Mouse (Mus musculus): ENCODE results near the gene Dock2. TPM values are rescaled to one million over a fixed set of nuclear protein-coding genes. Genes with fewer than 3 reads are reported as not detected.

The Dock2 gene
- total RNA-seq, 4 experiments from 2014 or later, result 3.1 to 13.1 (median 8.2) TPM

DNA sequence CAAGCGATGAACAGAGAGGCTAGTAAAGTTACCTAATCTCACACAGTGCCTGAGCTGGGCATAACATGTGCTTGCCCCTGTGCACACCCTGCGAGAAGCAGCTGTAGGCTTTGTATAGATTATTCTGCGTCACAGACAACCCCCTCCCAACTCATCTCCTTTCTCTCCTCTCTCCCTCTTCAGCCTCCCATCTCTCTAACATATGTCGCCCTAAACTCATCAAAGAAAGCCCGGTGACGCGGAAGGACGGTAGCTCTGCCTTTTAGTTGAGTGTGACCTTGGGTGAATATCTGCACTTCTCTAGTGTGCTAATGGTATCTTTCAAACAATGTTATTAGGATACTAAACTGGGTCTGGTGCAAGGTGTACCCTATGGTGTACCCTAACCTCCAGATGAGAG is 13.7 kb downstream of the Dock2 start:
- DNase-seq (ENCODE audit: low spot score in 2 of 2), result no peak

DNA sequence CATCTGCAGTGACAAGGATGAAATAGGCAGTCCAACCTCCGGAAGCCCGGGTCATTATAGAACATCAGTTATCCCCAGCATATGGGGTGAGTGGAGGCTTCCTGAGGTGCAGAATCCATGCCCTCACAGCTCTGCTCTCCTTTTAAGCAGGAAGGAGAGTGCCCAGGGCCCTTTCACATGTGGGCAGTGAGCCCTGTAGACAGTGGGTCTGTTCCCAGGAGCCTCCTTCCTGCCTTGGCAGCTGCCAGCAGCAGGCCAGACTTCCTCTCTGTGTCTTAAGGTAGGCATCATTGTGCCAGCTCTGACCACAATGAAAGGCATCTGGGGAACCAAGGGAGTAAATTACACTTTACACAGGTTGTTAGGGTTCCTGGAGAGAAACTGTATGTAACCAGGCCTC is 14.3 kb downstream of the Dock2 start:
- no peak for DNase-seq (ENCODE audit: low spot score in 2 of 2)

DNA sequence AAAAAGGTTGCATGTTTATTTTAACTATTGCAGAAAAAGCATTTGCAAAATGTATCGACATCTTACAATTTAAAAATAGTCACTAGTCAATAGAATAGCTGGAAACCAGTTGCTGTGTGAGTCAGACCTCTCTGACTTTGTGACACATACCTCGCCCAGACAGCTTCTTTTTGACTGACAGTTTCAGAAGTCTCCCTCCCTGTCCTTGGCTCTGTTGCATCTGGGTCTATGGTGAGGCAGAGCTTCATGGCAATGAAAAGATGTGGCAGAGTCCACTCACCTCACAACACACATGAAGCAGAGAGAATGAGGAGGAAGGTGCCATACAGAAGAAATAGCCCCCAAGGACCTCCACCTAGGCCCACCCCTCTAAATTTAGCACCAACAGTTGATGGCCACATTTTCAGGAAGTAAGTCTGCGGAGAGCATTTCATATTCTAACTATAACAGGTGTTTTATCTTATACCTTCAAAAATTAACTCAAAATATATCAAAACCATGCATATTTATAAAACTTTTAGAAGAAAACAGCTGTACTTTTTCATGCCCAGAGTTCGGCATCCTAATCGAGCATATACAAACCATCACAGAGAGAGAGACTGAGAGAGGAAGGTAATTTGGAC is 19.8 kb downstream of the Dock2 start:
- no peak for DNase-seq (ENCODE audit: low spot score in 2 of 2)

DNA sequence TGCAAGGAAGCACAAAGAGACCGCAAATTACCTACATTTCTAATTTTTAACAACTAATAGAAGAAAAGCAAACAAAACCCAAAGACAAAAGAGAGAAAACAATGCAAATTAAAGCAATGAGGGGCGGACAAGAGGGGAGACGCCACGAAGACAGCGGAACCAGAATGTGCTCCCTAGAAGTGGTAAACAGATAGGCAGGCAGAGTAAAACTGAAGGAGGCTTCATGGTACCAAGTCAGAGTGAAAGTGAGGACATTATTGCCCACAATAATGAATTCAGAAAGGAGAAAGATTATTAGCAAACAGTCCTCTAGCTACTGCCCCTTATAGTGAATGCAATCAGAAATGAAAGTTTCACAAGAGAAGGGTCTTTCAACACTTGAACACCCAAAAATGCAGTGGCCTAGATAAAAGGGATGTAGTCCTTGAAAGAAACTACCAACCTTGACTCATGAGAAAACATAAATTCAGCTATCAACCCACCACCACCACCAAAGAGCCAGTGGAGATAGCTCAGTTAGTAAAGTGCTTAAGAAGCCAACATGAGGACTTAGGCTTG is 21.0 kb downstream of the Dock2 start:
- DNase-seq (ENCODE audit: low spot score in 2 of 2), result no peak

DNA sequence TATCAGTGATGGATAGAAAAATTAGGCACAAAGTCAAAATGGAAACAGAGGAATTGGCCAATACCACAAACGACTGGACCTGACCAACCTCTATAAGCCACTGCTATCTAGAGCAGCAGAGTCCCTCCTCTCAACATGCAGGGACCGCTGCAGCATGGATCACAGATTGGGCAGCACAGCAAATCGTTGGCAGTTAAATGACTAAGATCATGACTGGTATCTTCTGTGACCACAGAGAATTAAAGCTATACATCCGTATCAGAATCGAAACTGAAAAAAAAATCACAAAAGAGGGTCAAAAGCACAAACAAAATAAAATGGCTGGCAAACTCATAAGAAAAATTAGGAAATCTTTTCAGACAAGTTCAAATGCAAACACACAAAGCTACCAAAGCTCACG is 21.6 kb downstream of the Dock2 start:
- no peak for DNase-seq (ENCODE audit: low spot score in 2 of 2)

DNA sequence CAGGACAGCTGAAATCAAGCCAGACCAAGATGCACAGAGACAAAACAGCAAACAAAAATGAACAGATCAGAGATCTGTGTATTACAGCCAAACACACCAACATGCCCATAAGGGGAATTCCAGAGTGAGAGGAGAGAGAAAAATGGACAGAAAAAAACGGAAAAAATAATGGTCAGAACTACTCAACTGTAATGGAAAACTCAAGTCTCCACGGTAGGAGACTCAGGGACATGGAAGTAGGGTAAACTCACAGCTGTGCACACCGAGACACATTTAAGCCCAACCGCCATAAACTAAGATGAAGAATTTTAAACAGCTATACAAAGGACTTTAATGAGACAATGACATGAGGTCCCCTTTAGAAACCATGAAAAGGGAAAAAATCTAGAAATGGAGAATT is 24.1 kb downstream of the Dock2 start:
- DNase-seq (ENCODE audit: low spot score in 2 of 2), result no peak

DNA sequence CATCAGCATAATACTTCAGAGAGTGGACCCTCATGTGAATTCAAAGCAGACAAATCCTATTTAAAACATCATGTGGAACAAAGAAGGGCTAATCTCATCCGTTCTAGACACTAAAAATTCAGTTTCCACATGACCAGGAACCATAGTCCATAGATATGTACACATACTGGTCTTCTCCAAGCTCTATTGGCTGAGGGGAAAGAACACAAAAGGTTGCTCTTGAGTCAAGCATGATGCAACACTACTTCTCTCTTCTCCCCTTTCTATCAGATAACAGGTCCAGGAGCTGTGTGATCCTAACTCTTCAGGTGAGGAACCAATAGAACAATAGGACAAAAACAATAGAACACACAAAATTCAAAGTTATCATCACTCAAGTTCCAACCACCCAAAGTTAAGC is 42.6 kb downstream of the Dock2 start:
- DNase-seq (ENCODE audit: low spot score in 2 of 2), result no peak

DNA sequence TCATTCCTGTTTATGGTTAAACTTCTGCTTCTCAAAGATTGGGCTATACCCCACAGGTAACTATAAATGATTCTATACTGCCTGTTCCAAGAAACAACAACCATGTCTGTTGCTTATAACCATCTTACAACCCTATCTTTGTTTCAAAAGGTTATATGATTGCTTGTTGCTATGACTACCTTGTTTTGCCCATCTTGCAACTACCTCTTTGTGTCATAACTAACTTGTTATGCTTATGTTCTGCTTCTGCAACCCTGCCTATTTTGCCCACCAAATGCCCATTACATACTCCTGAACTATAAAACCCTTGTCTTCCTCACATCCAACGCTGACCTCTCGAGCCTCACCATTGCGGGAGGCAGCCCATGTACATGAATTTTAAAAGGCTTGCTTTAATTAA is 43.9 kb downstream of the Dock2 start:
- no peak for DNase-seq (ENCODE audit: low spot score in 2 of 2)

DNA sequence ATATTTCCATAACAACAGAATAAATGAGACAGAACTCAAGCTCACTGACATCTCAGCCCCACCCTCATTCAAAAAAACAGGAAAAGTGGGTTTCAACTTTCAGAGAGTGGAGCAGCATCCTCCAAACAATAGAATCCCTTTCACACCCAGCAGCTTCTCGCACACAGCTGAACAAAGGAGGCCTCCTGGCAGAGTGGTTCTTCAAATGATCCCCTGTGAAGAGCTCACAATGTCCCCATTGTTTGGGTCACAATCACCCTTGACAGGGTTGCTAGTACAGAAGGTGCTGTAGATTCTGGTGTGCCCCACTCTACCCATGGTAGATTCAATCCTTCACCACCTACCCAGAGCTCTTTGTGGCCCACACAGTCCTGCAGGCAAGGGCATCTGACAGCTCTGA is 44.7 kb downstream of the Dock2 start:
- DNase-seq (ENCODE audit: low spot score in 2 of 2), result peak; percentile 9 to 33

DNA sequence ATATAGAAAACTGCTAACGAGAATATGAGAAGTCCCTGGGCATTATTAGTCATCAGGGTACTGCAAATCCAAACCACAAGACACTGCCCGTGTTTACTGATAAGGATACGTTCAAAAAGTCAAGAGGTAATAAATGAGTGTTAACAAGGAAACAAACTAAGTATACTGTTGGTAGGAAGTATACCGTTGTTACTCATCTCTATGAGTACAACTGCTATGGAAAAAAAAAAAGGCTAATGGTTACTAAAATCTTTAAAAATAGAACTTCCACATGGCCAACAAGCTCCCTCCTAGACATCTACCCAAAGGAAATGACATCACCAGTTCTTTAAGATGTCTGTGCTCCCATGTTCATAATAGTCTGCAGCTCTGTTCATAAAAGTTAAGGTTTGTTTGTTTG is 46.5 kb downstream of the Dock2 start:
- DNase-seq (ENCODE audit: low spot score in 2 of 2), result no peak

DNA sequence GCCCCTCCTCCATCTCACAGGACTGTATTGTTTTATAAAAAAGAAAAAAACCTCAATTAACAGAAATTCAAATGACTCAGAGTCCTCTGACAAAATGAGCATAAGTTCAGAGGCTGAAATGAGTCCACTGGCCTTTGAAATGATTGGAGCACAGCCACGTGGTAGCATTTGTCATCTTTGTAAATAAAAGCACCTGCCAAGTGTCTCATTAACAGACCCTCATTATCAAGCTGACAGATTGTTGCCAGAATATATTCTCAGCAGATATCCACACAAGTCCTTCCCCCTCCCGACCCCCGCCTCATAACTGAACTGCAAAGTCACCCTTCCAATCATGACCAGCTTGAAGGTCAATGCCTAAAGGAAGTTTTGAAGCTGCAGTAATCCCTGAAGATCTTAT is 49.7 kb downstream of the Dock2 start:
- no peak for DNase-seq (ENCODE audit: low spot score in 2 of 2)

DNA sequence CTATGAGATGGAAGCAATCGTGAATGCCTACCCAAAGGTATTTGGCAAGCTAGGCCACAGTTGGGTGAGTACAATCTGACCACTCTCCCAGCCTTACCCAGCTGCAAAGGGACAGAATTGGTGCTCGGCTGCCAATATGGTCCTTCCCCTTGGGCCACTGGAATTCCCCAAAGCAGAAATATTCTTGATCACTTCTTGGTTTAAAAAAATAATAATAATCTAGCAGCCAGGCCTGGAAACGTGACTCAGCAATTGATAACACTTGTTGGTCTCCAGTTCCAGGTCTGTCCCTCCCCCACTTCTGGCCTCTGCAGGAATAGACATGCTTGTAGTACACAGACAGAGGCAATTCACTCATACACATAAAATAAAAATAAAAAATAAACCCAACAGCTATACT is 56.2 kb downstream of the Dock2 start:
- DNase-seq (ENCODE audit: low spot score in 2 of 2), result no peak

DNA sequence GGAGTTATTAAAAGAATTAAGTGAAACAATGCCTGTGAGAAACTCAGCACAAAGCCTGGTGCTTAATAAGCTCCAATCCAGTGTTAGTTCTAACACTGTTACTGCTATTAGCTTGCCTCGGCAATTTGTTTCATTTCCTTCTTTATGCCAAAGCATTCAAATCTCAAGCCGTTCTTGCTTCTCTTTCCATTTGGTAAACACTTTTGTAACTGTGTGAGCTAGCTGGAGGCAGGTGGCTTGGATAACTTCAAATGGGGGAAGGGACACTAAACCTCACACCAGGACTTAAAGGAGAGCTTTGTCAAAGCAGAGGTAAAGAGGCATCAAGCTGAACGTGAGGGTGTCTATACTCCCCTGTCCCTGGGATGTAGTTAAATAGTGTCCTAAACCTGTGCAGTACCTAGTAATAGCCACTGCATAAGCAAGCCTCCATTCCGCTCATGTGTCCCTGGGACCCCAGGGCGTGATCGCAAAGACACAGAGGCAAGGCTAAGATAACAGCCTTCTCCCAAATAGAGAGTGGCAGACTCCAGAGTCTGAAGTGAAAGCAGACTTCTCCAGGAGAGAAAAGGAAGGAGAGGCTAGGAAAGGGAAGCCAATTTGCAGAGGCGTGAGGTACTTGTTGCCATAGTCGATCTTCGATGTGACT is 56.9 kb downstream of the Dock2 start:
- DNase-seq (ENCODE audit: low spot score in 2 of 2), result no peak

DNA sequence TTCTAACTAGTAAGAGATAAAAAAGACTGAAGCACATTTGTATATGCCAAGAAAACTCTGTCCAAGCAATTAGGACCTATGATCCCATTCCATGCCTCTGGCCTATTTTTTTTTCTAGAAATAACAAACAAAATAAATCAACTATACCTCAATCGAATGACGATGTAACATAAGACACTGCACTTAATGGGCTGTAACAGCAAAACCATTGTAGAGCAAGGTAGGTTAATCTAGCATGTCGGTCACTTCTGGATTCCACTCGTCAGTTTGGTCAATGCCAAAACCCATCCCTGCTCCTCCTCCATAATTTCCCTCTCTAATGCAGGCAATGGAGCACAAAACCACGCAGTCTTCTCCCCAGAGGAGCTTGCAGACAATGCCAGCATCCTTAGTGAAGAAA is 70.3 kb downstream of the Dock2 start:
- DNase-seq (ENCODE audit: low spot score in 2 of 2), result no peak

DNA sequence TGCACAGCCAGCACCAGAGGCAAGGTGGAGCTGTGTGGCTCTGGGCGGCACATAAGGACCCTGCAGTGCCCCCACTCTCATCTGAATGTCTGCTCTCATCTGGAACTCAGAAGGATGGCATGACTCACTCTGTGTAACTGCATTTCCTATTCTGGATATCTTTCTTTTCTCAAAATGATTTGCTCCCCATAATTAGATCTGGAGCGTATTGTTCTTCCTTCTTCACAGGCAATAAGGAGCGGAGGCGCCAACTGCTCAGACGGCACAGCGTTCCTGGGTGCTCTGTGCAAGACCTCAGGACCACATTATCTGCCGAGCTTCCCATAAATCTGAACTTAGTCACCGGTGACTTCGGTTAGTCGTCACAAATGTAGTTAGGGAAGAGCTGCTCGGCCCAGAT is 75.4 kb downstream of the Dock2 start:
- DNase-seq (ENCODE audit: low spot score in 2 of 2), result peak in 1 of 2 experiments; percentile 6

DNA sequence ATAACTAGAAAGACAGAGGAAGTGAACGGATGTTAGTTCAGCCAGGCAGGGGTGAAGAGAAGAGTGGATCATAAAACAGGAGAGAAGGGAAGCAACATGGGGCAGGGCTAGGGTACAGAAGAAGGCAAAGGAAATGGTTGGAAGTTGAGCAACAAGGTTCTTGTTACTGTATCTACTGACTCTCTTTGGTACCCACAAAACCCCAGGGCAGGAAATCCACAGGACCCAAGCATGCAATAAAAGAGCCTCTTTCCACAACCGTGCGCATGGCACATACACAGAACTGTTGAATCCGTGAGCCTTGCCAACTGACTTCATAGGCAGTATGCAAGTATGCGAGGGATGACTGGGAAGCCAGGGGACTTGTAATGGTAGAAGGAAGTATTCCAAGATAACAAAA is 76.3 kb downstream of the Dock2 start:
- DNase-seq (ENCODE audit: low spot score in 2 of 2), result no peak

DNA sequence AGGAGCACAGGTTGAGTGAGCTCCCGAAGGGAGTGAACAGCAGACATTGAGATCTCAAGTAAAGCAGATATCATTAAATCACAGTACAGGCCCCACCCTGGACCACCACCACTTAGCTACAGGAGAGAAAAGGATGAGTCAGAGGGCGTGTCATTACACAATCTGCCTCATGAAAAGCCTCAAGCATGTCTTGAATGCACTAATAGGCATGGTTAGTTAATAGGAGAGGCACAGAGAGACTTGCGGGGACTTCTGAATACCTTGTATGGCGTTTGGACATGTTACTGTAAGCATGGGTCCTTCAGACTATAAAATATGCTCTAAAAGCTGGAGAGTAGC is 78.6 kb downstream of the Dock2 start:
- DNase-seq (ENCODE audit: low spot score in 2 of 2), result no peak

DNA sequence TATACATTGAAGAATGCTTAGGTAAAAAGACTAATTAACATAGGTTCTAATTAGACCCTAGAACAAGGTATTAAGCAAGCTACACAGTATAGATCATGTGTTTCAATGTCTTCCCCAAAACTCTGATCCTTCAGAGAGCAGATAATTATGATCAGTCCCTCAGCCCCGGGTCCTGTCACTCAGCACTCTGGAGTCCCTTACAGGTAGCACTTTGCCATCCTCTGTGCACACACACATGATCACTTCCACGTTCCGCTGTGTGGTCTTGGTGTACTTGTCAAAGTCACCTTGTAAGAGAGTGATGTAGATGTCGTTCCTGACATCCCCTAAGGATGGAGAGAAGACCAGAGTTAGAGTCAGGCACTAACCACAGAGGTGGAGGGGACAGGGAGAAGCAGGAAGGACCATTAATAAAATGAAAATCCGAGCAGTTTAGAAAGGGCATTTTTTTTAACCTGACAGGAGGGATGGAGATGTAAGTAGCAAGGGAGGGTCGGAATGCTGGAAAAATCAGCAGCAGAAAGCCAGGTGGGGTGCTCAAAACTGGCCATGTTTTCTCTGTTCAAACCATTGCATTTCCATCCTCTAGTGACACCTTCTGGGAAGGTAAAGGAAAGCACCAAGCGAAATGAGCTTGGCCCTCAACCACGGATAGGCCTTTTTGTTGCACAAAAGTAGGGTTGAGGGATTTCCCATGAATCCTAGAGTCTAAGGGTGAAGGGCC is 79.1 kb downstream of the Dock2 start:
- DNase-seq (ENCODE audit: low spot score in 2 of 2), result no peak

DNA sequence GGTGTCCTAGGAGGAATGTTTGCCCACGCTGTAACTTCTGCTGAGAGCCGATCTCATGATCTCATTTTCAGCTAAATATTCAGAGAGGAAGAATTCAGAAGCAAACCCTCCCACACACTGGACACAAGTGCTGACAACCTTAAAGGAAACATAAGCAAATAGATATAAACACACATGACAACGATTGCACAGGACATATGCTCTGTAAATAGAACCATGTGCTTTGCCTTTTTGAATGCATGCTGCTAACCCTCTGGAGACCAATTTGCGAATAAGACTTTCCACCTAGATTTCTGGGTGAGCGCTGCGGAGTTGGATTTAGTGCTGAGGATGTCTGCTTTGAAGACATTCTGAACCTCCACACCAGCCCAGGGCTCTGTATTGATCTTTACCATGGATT is 79.8 kb downstream of the Dock2 start:
- DNase-seq (ENCODE audit: low spot score in 2 of 2), result no peak

DNA sequence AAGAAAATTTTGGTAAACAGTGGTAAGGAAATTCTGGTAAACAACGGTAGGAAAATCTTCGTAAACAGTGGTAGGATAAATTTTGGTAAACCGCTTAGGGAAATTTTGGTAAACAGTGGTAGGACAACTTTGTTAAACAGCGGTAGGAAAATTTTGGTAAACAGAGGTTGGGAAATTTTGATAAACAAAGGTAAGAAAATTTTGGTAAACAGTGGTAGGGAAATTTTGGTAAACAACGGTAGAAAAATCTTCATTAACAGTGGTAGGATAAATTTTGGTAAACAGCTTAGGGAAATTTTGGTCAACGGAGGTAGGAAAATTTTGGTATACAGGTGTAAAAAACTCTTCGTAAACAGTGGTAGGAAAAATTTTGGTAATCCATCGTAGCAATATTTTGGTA is 101.9 kb downstream of the Dock2 start:
- DNase-seq (ENCODE audit: low spot score in 2 of 2), result no peak

DNA sequence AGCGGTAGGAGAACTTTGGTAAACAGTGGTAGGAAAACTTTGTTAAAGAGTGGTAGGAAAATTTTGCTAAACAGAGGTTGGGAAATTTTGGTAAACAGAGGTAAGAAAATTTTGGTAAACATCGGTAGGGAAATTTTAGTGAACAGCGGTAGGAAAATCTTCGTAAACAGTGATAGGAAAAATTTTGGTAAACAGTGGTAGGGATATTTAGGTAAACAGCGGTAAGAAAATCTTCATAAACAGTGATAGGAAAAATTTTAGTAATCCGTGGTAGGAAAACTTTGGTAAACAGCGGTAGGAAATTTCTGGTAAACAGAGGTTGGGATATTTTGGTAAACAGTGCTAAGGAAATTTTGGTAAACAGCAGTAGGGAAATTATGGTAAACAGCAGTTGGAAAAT is 239.1 kb downstream of the Dock2 start:
- no peak for DNase-seq (ENCODE audit: low spot score in 2 of 2)

DNA sequence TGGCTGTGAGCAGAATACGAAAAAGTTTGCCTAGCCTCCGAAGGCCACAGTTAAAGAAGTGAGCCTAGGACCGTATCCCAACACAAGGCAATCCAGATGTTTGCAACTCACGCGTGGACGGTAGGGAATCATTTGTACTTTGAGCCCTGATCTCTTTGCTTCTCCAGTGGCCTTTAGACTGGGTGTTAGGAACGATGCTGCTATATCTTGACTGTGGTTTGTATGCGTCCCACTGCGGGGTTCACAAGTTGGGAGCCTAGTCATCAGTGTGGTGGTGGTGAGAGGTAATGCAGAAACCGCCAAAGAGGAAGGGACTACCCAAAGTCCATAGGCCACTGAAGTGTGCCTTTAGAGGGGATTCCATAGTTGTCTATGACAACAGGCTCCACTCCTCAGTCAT is 251.6 kb downstream of the Dock2 start:
- no peak for DNase-seq (ENCODE audit: low spot score in 2 of 2)

DNA sequence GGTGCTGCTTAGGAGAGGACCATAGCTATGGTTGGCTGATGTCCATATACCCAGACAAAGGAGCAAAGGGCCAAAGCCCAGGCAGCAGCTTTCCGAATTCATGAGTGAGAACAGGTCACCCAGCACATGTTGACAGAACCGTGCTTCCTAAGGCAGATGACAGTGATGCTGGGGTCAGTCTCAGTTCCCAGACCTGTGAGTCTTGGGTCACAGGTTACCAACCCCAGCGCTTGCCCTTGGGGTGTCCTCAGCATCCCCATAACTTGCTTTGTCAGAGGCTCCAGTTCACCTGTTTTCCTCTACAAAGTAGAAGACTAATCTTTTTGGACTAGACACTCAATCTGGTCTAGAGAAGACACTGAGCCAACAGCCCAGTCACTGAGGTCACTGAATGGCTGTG is 252.7 kb downstream of the Dock2 start:
- no peak for DNase-seq (ENCODE audit: low spot score in 2 of 2)

All from layer of hippocampus, adult 8-10 months (tissue).